Mouse (Mus musculus) bone marrow macrophage, adult 2 months (primary cell): ENCODE measurements around the gene Cobll1.

Experiments used
- CTCF ChIP-seq: IDR thresholded peaks from 2 replicates; pipeline ENCODE4 v1.5.1; 2012; ENCODE audit warnings: low read depth, mild to moderate bottlenecking, low read length, moderate library complexity
- POLR2A ChIP-seq: IDR thresholded peaks from 2 replicates; pipeline ENCODE4 v1.6.1; 2012; ENCODE audit warnings: mild to moderate bottlenecking, low read depth, low read length, borderline replicate concordance

DNA sequence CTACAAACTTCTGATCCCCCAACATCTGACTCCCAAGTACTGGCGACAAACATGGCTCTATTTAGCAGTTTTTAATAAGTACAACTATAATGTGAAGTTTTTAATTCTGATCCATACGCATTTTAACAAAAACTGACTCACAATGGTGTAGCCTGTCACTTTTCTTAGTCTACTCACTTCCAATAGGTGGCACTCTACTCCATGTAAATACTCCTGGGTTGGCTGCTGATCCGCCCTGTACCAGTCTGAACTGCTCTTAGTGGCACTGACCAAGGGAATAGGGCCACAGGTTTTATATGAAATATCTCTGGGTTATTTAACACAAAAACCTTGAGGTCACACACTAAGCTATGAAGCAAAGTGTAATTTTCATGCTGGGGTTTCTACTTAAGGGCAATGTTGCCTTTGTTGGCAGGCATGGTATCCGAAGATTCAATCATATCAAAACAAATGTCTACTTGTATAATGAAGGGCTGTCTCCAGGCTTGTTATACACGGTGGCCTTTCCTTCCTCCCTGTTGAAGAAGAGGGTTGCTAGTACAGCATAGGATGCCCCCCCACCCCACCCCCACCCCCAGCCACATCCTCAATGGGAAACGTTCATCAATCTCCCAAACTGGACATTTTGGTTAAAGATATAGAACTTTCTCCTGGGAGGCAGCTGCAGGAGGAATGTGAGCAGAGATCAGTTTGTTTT lies 93.6 kb downstream of the Cobll1 start:
- TF ChIP-seq POLR2A: no peak
- no peak for TF ChIP-seq CTCF
